Mouse (Mus musculus) liver, postnatal 0 days (tissue): ENCODE results near the gene Lpgat1.

Experiments
- CTCF ChIP-seq: sonication (generic); IDR thresholded peaks from 2 replicates; pipeline ENCODE4 v1.5.1; 2016; ENCODE audit warnings: antibody characterized with exemption, low read depth
- EP300 ChIP-seq: IDR thresholded peaks from 2 replicates; pipeline ENCODE4 v1.6.1; 2016; ENCODE audit warnings: antibody characterized with exemption, low read depth, mild to moderate bottlenecking

DNA sequence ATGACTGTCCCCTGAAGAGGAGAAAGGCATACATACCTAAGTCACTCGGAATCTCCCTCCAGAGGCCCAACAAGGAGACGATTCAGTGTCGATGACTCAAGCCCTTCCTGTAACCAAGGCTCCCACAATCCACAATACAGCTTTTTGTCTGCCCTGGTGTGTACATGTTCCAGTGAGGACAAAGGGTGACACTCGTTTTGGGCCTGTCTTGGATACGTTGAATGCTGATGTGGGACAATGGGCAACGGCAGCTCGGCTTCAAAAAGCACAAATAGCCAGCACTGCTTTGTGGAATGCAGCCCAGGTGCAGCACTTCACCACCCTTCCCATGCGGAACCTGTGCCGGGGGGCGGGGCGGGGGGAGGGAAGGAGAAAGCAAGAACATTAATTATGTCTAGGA, 67.5 kb downstream of the Lpgat1 start:
- TF ChIP-seq CTCF (no peak), EP300 (no peak)
